Mouse (Mus musculus) myocyte (in vitro differentiated cells): ENCODE measurements at regions not wholly inside any gene's neighbourhood (a gene's known extent, or its start where the extent isn't known, plus 50 kb on each side); places are given as distances from the start of the nearest gene placed in this dataset.

Experiments
- H3K27me3 ChIP-seq: one replicate; pipeline ENCODE4 v1.6.1; 2011; ENCODE audit not compliant: control insufficient read depth, insufficient read depth, insufficient read length
- H3K36me3 ChIP-seq: one replicate; pipeline ENCODE4 v1.6.1; 2011; ENCODE audit not compliant: control insufficient read depth, insufficient read depth
- H3K4me2 ChIP-seq: one replicate; pipeline ENCODE4 v1.6.1; 2011; ENCODE audit warnings: low read depth, control low read depth
- H3K4me3 ChIP-seq: one replicate; pipeline ENCODE4 v1.5.1; 2011; ENCODE audit warnings: mild to moderate bottlenecking, control low read depth, moderate library complexity
- H3K79me2 ChIP-seq: one replicate; pipeline ENCODE4 v1.6.1; 2011; ENCODE audit not compliant: control insufficient read depth, insufficient read depth
- H3ac ChIP-seq: one replicate; pipeline ENCODE4 v1.6.1; 2011; ENCODE audit not compliant: control insufficient read depth, insufficient read length
- CEBPB ChIP-seq: IDR thresholded peaks from 2 replicates; pipeline ENCODE4 v1.6.1; 2011; ENCODE audit warnings: mild to moderate bottlenecking, moderate library complexity; ENCODE audit not compliant: poor library complexity, insufficient read depth, severe bottlenecking
- E2F4 ChIP-seq: IDR thresholded peaks from one replicate; pipeline ENCODE4 v1.6.1; 2011; ENCODE audit warnings: mild to moderate bottlenecking, control low read depth, moderate library complexity; ENCODE audit not compliant: insufficient read depth
- MAX ChIP-seq: IDR thresholded peaks from one replicate; pipeline ENCODE4 v1.6.1; 2011; ENCODE audit warnings: low read depth, mild to moderate bottlenecking, control low read depth
- MYOD1 ChIP-seq, 3 experiments: IDR thresholded peaks; one replicate each; pipeline ENCODE4 v1.6.1; 2011; ENCODE audit warnings: control low read depth in 2 of 3, low read depth in 2 of 3, mild to moderate bottlenecking in 2 of 3, moderate library complexity in 1 of 3; ENCODE audit not compliant: insufficient read length in 2 of 3, control insufficient read depth in 1 of 3
- MYOG ChIP-seq, 3 experiments: IDR thresholded peaks; one replicate each; pipeline ENCODE4 v1.6.1; 2011; ENCODE audit warnings: control low read depth in 2 of 3, low read depth in 2 of 3, mild to moderate bottlenecking in 2 of 3; ENCODE audit not compliant: insufficient read length in 2 of 3, control insufficient read depth in 1 of 3, insufficient read depth in 1 of 3
- POLR2A ChIP-seq: IDR thresholded peaks from one replicate; pipeline ENCODE4 v1.6.1; 2011; ENCODE audit warnings: low read depth, mild to moderate bottlenecking, control low read depth, moderate library complexity; ENCODE audit not compliant: insufficient read length
- POLR2AphosphoS2 ChIP-seq: IDR thresholded peaks from one replicate; pipeline ENCODE4 v1.6.1; 2011; ENCODE audit warnings: low read depth, control low read depth; ENCODE audit not compliant: insufficient read length
- REST ChIP-seq: IDR thresholded peaks from one replicate; pipeline ENCODE4 v1.6.1; 2011; ENCODE audit warnings: mild to moderate bottlenecking, control low read depth, moderate library complexity; ENCODE audit not compliant: insufficient read depth, insufficient read length
- SRF ChIP-seq: IDR thresholded peaks from one replicate; pipeline ENCODE4 v1.6.1; 2011; ENCODE audit warnings: low read depth; ENCODE audit not compliant: control insufficient read depth, insufficient read length
- TCF12 ChIP-seq: IDR thresholded peaks from one replicate; pipeline ENCODE4 v1.6.1; 2011; ENCODE audit warnings: mild to moderate bottlenecking, control low read depth; ENCODE audit not compliant: poor library complexity, insufficient read depth, severe bottlenecking
- TCF3 ChIP-seq: IDR thresholded peaks from one replicate; pipeline ENCODE4 v1.6.1; 2011; ENCODE audit warnings: low read depth, control low read depth; ENCODE audit not compliant: insufficient read length
- USF1 ChIP-seq: IDR thresholded peaks from one replicate; pipeline ENCODE4 v1.6.1; 2011; ENCODE audit warnings: low read depth, mild to moderate bottlenecking, control low read depth, moderate library complexity

- no peaks in the 10 kb centered on the region for H3K27me3 ChIP-seq
- H3K36me3 ChIP-seq: no peaks in the 10 kb centered on the region
- H3K4me2 ChIP-seq: no peak overlapping the region
- no peak overlapping the region for H3K4me3 ChIP-seq
- no peaks in the 10 kb centered on the region for H3K79me2 ChIP-seq
- TF ChIP-seq MYOD1 (IDR thresholded peaks at IDR 0.05; ENCODE audit: control insufficient read depth in 1 of 3, insufficient read length in 2 of 3, low read depth in 2 of 3): no peak
- TF ChIP-seq TCF3: no peak
- TF ChIP-seq E2F4: no peak
- TF ChIP-seq MYOG (IDR thresholded peaks at IDR 0.05; ENCODE audit: control insufficient read depth in 1 of 3, insufficient read depth in 1 of 3, insufficient read length in 2 of 3, low read depth in 2 of 3): no peak
- no peak for TF ChIP-seq POLR2AphosphoS2
- TF ChIP-seq SRF: no peak
- TF ChIP-seq REST: no peak
- no peak for TF ChIP-seq POLR2A
- TF ChIP-seq MAX: no peak
- no peak for TF ChIP-seq USF1
- no peak overlapping the region for H3ac ChIP-seq
Measured at GRCm38 (mm10) chr7:68873008-68873407, 124.0 kb upstream of the Arrdc4 start.

DNA sequence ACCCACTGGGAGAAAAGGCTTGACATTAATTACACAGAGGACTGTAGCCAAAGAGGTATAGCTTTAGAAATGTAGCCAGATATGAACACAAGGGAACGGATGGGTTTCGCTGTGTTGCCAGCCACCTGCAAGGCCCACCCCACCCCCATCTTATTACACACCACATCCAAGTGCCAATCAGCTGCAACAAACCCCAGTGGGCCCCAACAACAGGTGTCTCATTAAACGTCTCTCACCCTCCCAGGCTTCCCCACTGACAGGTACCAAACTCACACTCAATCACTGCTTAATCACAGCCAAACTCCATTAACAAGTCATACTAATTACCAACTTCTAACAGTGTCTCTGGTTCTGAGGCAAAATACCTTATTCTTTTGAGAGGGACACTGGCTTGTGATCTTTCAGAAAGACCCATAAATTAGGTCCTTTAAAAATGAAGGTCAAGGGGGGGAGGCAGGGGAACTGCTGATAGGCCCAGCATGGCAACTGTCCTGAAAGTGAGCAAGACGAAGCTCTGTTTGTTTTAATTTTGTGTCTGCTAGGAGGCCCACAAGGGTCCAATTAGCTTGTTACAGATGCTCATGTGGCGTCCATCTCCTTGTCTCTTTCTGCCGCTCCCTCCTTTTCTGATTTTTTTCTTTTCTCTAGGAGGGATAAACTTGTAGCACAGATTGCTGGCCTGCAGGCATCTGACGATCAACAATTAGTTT lies 115.4 kb upstream of the Arrdc4 start:
- no peak for TF ChIP-seq E2F4
- TF ChIP-seq POLR2A: no peak
- TF ChIP-seq POLR2AphosphoS2: no peak
- no peak for TF ChIP-seq MYOD1 (IDR thresholded peaks at IDR 0.05; ENCODE audit: control insufficient read depth in 1 of 3, insufficient read length in 2 of 3, low read depth in 2 of 3)
- no peak for TF ChIP-seq MYOG (IDR thresholded peaks at IDR 0.05; ENCODE audit: control insufficient read depth in 1 of 3, insufficient read depth in 1 of 3, insufficient read length in 2 of 3, low read depth in 2 of 3)
- no peak for TF ChIP-seq CEBPB
- no peak for TF ChIP-seq TCF12
- no peak for TF ChIP-seq USF1
- no peak for TF ChIP-seq REST
- TF ChIP-seq SRF: no peak
- no peak for TF ChIP-seq MAX
- TF ChIP-seq TCF3: no peak
- Histone ChIP-seq H3K36me3 (no peaks in the 10 kb centered on the region), H3K79me2 (no peaks in the 10 kb centered on the region)

DNA sequence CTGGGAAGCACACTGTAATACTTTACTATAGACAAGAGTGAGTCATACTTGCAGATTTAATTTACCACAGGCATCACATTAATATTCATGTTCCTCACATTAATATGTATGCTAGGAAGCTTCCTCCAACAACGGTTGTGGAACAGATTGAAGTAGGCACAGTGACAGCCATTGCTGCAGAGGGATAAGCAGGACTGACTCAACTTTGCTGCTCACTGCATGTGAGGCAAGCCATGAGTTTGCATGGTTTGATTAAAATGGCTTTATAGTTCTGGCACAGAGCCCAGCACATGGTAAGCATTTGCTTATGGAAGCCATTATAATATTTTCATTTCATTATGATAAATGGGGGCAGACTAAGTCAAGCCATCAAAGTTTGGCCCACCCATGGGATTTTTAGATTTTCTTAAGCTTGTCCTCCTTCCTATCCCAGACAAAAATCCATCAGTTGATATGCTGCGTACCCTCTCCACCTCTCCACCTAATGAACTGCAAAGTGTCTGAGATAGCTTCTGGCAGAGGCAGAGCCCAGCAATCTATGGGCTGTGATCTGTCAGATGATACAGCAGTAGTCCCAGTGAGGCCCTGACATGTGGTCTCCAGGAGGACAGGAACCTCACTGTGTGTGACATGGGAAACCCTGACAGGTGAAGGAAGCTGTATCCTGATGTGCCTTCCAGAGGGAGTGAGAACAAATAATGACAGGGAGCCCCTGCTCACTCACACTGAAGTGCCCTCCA lies 109.6 kb upstream of the Arrdc4 start:
- H3K36me3 ChIP-seq: no peaks in the 10 kb centered on the region
- no peak for TF ChIP-seq E2F4
- TF ChIP-seq TCF3: no peak
- no peak for TF ChIP-seq MYOD1 (IDR thresholded peaks at IDR 0.05; ENCODE audit: control insufficient read depth in 1 of 3, insufficient read length in 2 of 3, low read depth in 2 of 3)
- no peak for TF ChIP-seq SRF
- no peak for TF ChIP-seq MYOG (IDR thresholded peaks at IDR 0.05; ENCODE audit: control insufficient read depth in 1 of 3, insufficient read depth in 1 of 3, insufficient read length in 2 of 3, low read depth in 2 of 3)

More for the DNA sequence above, 115.4 kb upstream of the Arrdc4 start:
- Histone ChIP-seq H3ac (no peak overlapping the region), H3K4me2 (no peak overlapping the region), H3K4me3 (no peak overlapping the region), H3K27me3 (no peaks in the 10 kb centered on the region)

GRCm38 (mm10) chr7:68851981-68852575 lies 103.0 kb upstream of the Arrdc4 start:
- TF ChIP-seq MYOD1 (IDR thresholded peaks at IDR 0.05; ENCODE audit: control insufficient read depth in 1 of 3, insufficient read length in 2 of 3, low read depth in 2 of 3): no peak
- no peak for TF ChIP-seq POLR2A
- no peak for TF ChIP-seq MAX
- TF ChIP-seq SRF: no peak
- TF ChIP-seq POLR2AphosphoS2: no peak
- TF ChIP-seq E2F4: no peak
- no peak for TF ChIP-seq CEBPB
- TF ChIP-seq USF1: no peak
- TF ChIP-seq REST: no peak
- no peak for TF ChIP-seq TCF3
- TF ChIP-seq MYOG (IDR thresholded peaks at IDR 0.05; ENCODE audit: control insufficient read depth in 1 of 3, insufficient read depth in 1 of 3, insufficient read length in 2 of 3, low read depth in 2 of 3): no peak
- TF ChIP-seq TCF12: no peak
- H3K79me2 ChIP-seq: no peaks in the 10 kb centered on the region

More for the DNA sequence above, 109.6 kb upstream of the Arrdc4 start:
- Histone ChIP-seq H3K4me2 (no peak overlapping the region), H3ac (no peak overlapping the region), H3K4me3 (no peak overlapping the region), H3K27me3 (no peaks in the 10 kb centered on the region), H3K79me2 (no peaks in the 10 kb centered on the region)

More at GRCm38 (mm10) chr7:68851981-68852575, 103.0 kb upstream of the Arrdc4 start:
- H3K36me3 ChIP-seq: no peaks in the 10 kb centered on the region
- no peaks in the 10 kb centered on the region for H3K27me3 ChIP-seq
- H3ac ChIP-seq: no peak overlapping the region
- no peak overlapping the region for H3K4me3 ChIP-seq
- no peak overlapping the region for H3K4me2 ChIP-seq
